Mouse (Mus musculus) limb, embryonic 14.5 days (tissue): ENCODE measurements around the gene Cass4. TPM values are rescaled to one million over a fixed set of nuclear protein-coding genes. Genes with fewer than 3 reads are reported as not detected.

Experiments
- ATAC-seq: fragments of 200-750 bp; cut with Nextera tagmentation; 2 replicates; pipeline ENCODE4 v1.8.0; 2017; ENCODE audit warnings: low read depth, moderate number of reproducible peaks, moderate TSS enrichment; ENCODE audit not compliant: low FRiP score
- DNase-seq: peaks from one replicate; pipeline ENCODE4 v3.0.0-alpha.2; 2015; ENCODE audit warnings: low spot score
- H3K27ac ChIP-seq: fragments of 300-500 bp; sonication (generic); replicated peaks from 2 replicates; pipeline ENCODE4 v1.5.1; 2014; ENCODE audit warnings: low read depth, mild to moderate bottlenecking, low read length, moderate library complexity, mixed read lengths
- H3K27me3 ChIP-seq: fragments of 300-500 bp; sonication (generic); 2 replicates; pipeline ENCODE4 v1.6.1; 2014; ENCODE audit warnings: low read length, mixed read lengths; ENCODE audit not compliant: control insufficient read depth, insufficient read depth
- H3K36me3 ChIP-seq: fragments of 300-500 bp; sonication (generic); 2 replicates; pipeline ENCODE4 v1.6.1; 2014; ENCODE audit warnings: mild to moderate bottlenecking, low read length, moderate library complexity, mixed read lengths; ENCODE audit not compliant: control insufficient read depth, insufficient read depth
- H3K4me1 ChIP-seq: fragments of 300-500 bp; sonication (generic); 2 replicates; pipeline ENCODE4 v1.6.1; 2014; ENCODE audit warnings: antibody characterized with exemption, low read length, mixed read lengths; ENCODE audit not compliant: control insufficient read depth, insufficient read depth
- H3K4me2 ChIP-seq: fragments of 300-500 bp; sonication (generic); replicated peaks from 2 replicates; pipeline ENCODE4 v1.6.1; 2014; ENCODE audit warnings: low read depth, mild to moderate bottlenecking, low read length, moderate library complexity; ENCODE audit not compliant: severe bottlenecking
- H3K4me3 ChIP-seq: fragments of 300-500 bp; sonication (generic); replicated peaks from 2 replicates; pipeline ENCODE4 v1.5.1; 2014; ENCODE audit warnings: low read length
- H3K9ac ChIP-seq: fragments of 300-500 bp; sonication (generic); 2 replicates; pipeline ENCODE4 v1.6.1; 2014; ENCODE audit warnings: mild to moderate bottlenecking, low read depth, low read length, moderate library complexity; ENCODE audit not compliant: severe bottlenecking
- H3K9me3 ChIP-seq: fragments of 300-500 bp; sonication (generic); 2 replicates; pipeline ENCODE4 v1.6.1; 2016; ENCODE audit warnings: low read length; ENCODE audit not compliant: control insufficient read depth
- POLR2A ChIP-seq: fragments of 200-500 bp; IDR thresholded peaks from 2 replicates; pipeline ENCODE4 v1.8.0; 2012; ENCODE audit warnings: inconsistent platforms, mild to moderate bottlenecking, moderate library complexity, borderline replicate concordance; ENCODE audit not compliant: insufficient read depth, insufficient read length; ENCODE audit errors: extremely low read depth
- WGBS: fragments of 180-500 bp; shearing (Covaris S2); extraction: QIAGEN DNeasy Blood & Tissue Kit; methylation state at CpG from one replicate; pipeline ENCODE4 v1.1.7; 2014; 5-methylcytosine and 5-hydroxymethylcytosine counted together
- polyA plus RNA-seq, 2 experiments: library from polyadenylated mRNA; depleted of rRNA in 1 of 2; stranded (reverse) in 1 of 2; unstranded in 1 of 2; fragments of >200 nt; fragmentation: Nextera tagmentation in 1 of 2; extraction: Ambion mirVana in 1 of 2; gene quantifications; 2 replicates each; pipeline versions ENCODE4 v1.2.1 to v1.2.3; 2012 to 2014

Cass4 gene
- polyA plus RNA-seq, 2 experiments = 0.16 to 0.50 TPM

GRCm38 (mm10) chr2:172355833-172356232 lies 37.8 kb upstream of the Cass4 start:
- DNase-seq (no peak), ATAC-seq (no peak)
- H3K4me2 ChIP-seq = no peak overlapping the region
- H3K4me3 ChIP-seq = no peak overlapping the region
- no peak for TF ChIP-seq POLR2A
- H3K36me3 ChIP-seq = peaks cover 65% of the 10 kb centered on the region
- no peaks in the 10 kb centered on the region for H3K9me3 ChIP-seq
- H3K27ac ChIP-seq = no peak overlapping the region
- no peaks in the 10 kb centered on the region for H3K4me1 ChIP-seq
- 88% methylated on average over 5 of the region's 5 CpGs for WGBS
- H3K27me3 ChIP-seq = no peaks in the 10 kb centered on the region
- H3K9ac ChIP-seq = no peak overlapping the region

GRCm38 (mm10) chr2:172363176-172363575 lies 30.4 kb upstream of the Cass4 start:
- no peak for TF ChIP-seq POLR2A
- WGBS = 84% methylated on average over 7 of the region's 7 CpGs
- Histone ChIP-seq H3K27ac (no peak overlapping the region), H3K9me3 (no peaks in the 10 kb centered on the region), H3K27me3 (no peaks in the 10 kb centered on the region), H3K4me2 (no peak overlapping the region), H3K4me1 (peaks cover 1% of the 10 kb centered on the region; the same call in 1 of the 2 replicates), H3K4me3 (no peak overlapping the region), H3K9ac (no peak overlapping the region), H3K36me3 (peaks cover 81% of the 10 kb centered on the region)
- DNase-seq = no peak
- ATAC-seq = no peak

GRCm38 (mm10) chr2:172370411-172371223 lies 23.0 kb upstream of the Cass4 start, which contains the start of the genes Aurka and Cstf1:
Gene Aurka, minus strand, starts transcription at chr2:172370535.
Gene Cstf1, plus strand, starts transcription at chr2:172370681.
- Histone ChIP-seq H3K36me3 (peaks cover 50% of the 10 kb centered on the region), H3K27ac (peak within 1 kb of the TSS; percentile 79), H3K4me3 (peak within 1 kb of the TSS; percentile 78), H3K4me2 (peak within 1 kb of the TSS; percentile 79), H3K27me3 (no peaks in the 10 kb centered on the region), H3K9ac (peak within 1 kb of the TSS; percentile 86), H3K4me1 (peaks cover 25% of the 10 kb centered on the region), H3K9me3 (no peaks in the 10 kb centered on the region)
- DNase-seq = peak; percentile 97
- WGBS = under 1% methylated on average over 66 of the region's 66 CpGs
- peak; percentile 99 for ATAC-seq
- TF ChIP-seq POLR2A = peak; percentile 81; the same call in 1 of the 2 replicates

DNA sequence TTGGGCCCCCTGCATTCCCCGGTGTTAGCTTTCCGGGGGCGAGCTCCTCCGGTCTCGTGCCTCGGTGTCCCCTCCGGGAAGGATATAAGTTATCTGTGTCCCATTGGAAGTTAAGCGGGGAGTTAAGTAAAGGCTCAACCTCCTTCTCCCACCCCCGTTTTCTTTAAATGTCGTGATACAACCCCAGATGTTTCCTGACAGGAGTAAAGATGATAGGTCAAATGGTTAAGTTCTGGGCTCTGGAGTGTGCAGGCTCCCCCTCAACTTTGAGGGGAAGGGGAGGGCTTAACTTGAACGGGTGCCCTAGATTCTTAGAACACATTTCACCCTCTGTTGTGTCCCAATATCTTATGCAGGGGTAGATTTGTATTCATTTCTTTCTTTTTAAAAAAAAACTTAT lies 22.3 kb upstream of the Cass4 start:
- peak overlapping the region; percentile 78 for H3K4me3 ChIP-seq
- H3K4me1 ChIP-seq = peaks cover 25% of the 10 kb centered on the region
- ATAC-seq = no peak
- no peak for TF ChIP-seq POLR2A
- H3K27ac ChIP-seq = peak overlapping the region; percentile 29; the same call in 1 of the 2 replicates
- H3K36me3 ChIP-seq = peaks cover 56% of the 10 kb centered on the region
- H3K9ac ChIP-seq = peak overlapping the region; percentile 86
- H3K9me3 ChIP-seq = no peaks in the 10 kb centered on the region
- no peak for DNase-seq
- no peaks in the 10 kb centered on the region for H3K27me3 ChIP-seq
- peak overlapping the region; percentile 71 for H3K4me2 ChIP-seq
- WGBS = 0% methylated on average over 11 of the region's 11 CpGs

DNA sequence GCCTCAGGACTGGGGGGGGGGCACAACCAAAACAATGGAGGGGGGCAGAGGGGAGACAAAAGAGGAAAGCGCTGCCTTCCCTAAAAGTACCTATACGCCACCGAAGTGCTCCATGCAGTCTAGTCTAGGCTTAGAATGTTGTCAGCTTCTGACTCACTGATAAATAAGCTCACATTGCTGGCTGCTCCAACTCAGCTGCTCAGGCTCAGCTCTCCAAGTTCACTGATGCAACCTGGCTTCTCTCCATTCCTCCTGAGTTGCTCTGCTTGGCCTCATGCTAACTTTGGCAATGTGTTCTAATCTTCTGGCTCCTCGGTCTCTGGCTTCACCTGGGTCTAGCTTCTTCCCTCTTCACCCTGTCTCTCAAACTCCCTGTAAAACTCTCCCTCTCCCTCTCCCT lies 17.0 kb upstream of the Cass4 start:
- H3K4me1 ChIP-seq = peaks cover 6% of the 10 kb centered on the region
- H3K9me3 ChIP-seq = no peaks in the 10 kb centered on the region
- no peak overlapping the region for H3K4me3 ChIP-seq
- no peak for TF ChIP-seq POLR2A
- H3K27me3 ChIP-seq = no peaks in the 10 kb centered on the region
- H3K9ac ChIP-seq = no peak overlapping the region
- ATAC-seq (no peak), DNase-seq (no peak)
- peaks cover 88% of the 10 kb centered on the region for H3K36me3 ChIP-seq
- H3K27ac ChIP-seq = no peak overlapping the region
- WGBS = 90% methylated on average over 4 of the region's 4 CpGs
- no peak overlapping the region for H3K4me2 ChIP-seq
